Mouse (Mus musculus): ENCODE measurements around the gene Olfr1057. TPM values are rescaled to one million over a fixed set of nuclear protein-coding genes. Genes with fewer than 3 reads are reported as not detected.
"Not testable (repeated sequence)": the region's sequence is repeated elsewhere in the genome, so short reads cannot be mapped to it uniquely, and the experiment has no call there.

Gene Olfr1057
- total and polyA plus RNA-seq, 2 experiments from 2014 or later = not detected

- no peak for TF ChIP-seq CTCF (IDR thresholded peaks at IDR 0.05)
- Histone ChIP-seq H3K27ac (ENCODE audit: low read depth, low read length) (no peak within 1 kb of the TSS), H3K9me3 (ENCODE audit: low read length) (no peaks in the 10 kb centered on the region), H3K4me1 (ENCODE audit: insufficient read depth, low read length) (no peaks in the 10 kb centered on the region), H3K9ac (replicated peaks; ENCODE audit: low read length, poor library complexity, severe bottlenecking) (no peak within 1 kb of the TSS), H3K36me3 (ENCODE audit: insufficient read depth, low read length) (no peaks in the 10 kb centered on the region), H3K27me3 (ENCODE audit: insufficient read depth, low read length) (no peaks in the 10 kb centered on the region), H3K4me2 (ENCODE audit: low read depth, low read length, poor library complexity, severe bottlenecking) (no peak within 1 kb of the TSS), H3K4me3 (ENCODE audit: low read depth, low read length) (no peak within 1 kb of the TSS)
- DNase-seq (ENCODE audit: low spot score) = no peak
- no peak for ATAC-seq (ENCODE audit: low FRiP score)
Observed at GRCm38 (mm10) chr2:86362369-86362768, 15.8 kb downstream of the Olfr1057 start, which contains the start of gene Olfr1056. Olfr1056 (minus strand) TSS chr2:86362469.

- H3K9ac ChIP-seq (replicated peaks; ENCODE audit: low read length, poor library complexity, severe bottlenecking); H3K4me3 ChIP-seq (ENCODE audit: low read depth, low read length); H3K4me1 ChIP-seq (ENCODE audit: insufficient read depth, low read length); H3K27me3 ChIP-seq (ENCODE audit: insufficient read depth, low read length); H3K27ac ChIP-seq (ENCODE audit: low read depth, low read length); ATAC-seq (ENCODE audit: low FRiP score); H3K4me2 ChIP-seq (ENCODE audit: low read depth, low read length, poor library complexity, severe bottlenecking); H3K36me3 ChIP-seq (ENCODE audit: insufficient read depth, low read length); H3K9me3 ChIP-seq (ENCODE audit: low read length): not testable (repeated sequence)
- DNase-seq (ENCODE audit: low spot score) = peak; percentile 3
- 92% methylated on average over 1 of the region's 1 CpGs for WGBS
Observed at GRCm38 (mm10) chr2:86351751-86352150, 26.4 kb downstream of the Olfr1057 start.

- no peaks in the 10 kb centered on the region for H3K9me3 ChIP-seq (ENCODE audit: low read length)
Observed at GRCm38 (mm10) chr2:86350184-86350583, 28.0 kb downstream of the Olfr1057 start, which contains the start of gene Olfr1055. Olfr1055 (minus strand) TSS chr2:86350284.

GRCm38 (mm10) chr2:86335333-86335732 is 42.9 kb downstream of the Olfr1057 start, which contains the start of gene Olfr1054:
Olfr1054 (minus strand) TSS chr2:86335433.
- no peak within 1 kb of the TSS for H3K4me3 ChIP-seq (ENCODE audit: low read depth, low read length)
- H3K27ac ChIP-seq (ENCODE audit: low read depth, low read length) = no peak within 1 kb of the TSS
- H3K9me3 ChIP-seq (ENCODE audit: low read length) = no peaks in the 10 kb centered on the region
- 87% methylated on average over 3 of the region's 3 CpGs for WGBS
- H3K4me1 ChIP-seq (ENCODE audit: insufficient read depth, low read length) = no peaks in the 10 kb centered on the region
- no peaks in the 10 kb centered on the region for H3K27me3 ChIP-seq (ENCODE audit: insufficient read depth, low read length)
- no peak within 1 kb of the TSS for H3K9ac ChIP-seq (replicated peaks; ENCODE audit: low read length, poor library complexity, severe bottlenecking)
- TF ChIP-seq CTCF (IDR thresholded peaks at IDR 0.05) = no peak
- DNase-seq (ENCODE audit: low spot score) = no peak
- H3K36me3 ChIP-seq (ENCODE audit: insufficient read depth, low read length) = no peaks in the 10 kb centered on the region
- ATAC-seq (ENCODE audit: low FRiP score) = no peak
- no peak within 1 kb of the TSS for H3K4me2 ChIP-seq (ENCODE audit: low read depth, low read length, poor library complexity, severe bottlenecking)

More at GRCm38 (mm10) chr2:86350184-86350583, 28.0 kb downstream of the Olfr1057 start, which contains the start of gene Olfr1055:
- H3K27ac ChIP-seq (ENCODE audit: low read depth, low read length) = no peak within 1 kb of the TSS
- DNase-seq (ENCODE audit: low spot score) (no peak), ATAC-seq (ENCODE audit: low FRiP score) (no peak)
- H3K4me1 ChIP-seq (ENCODE audit: insufficient read depth, low read length) = no peaks in the 10 kb centered on the region
- H3K36me3 ChIP-seq (ENCODE audit: insufficient read depth, low read length) = no peaks in the 10 kb centered on the region
- TF ChIP-seq CTCF (IDR thresholded peaks at IDR 0.05) = no peak
- H3K27me3 ChIP-seq (ENCODE audit: insufficient read depth, low read length) = no peaks in the 10 kb centered on the region
- WGBS = 95% methylated on average over 5 of the region's 5 CpGs
- H3K9ac ChIP-seq (replicated peaks; ENCODE audit: low read length, poor library complexity, severe bottlenecking) = no peak within 1 kb of the TSS
- no peak within 1 kb of the TSS for H3K4me2 ChIP-seq (ENCODE audit: low read depth, low read length, poor library complexity, severe bottlenecking)
- H3K4me3 ChIP-seq (ENCODE audit: low read depth, low read length) = no peak within 1 kb of the TSS

Other genes with a start within 250 kb of the Olfr1057 start
- gene Olfr1039, start 242.5 kb downstream of the Olfr1057 start, total RNA-seq (2014; rRNA removed) = not detected in 2 replicates
- gene Olfr1039, start 242.5 kb downstream of the Olfr1057 start, polyA plus RNA-seq (2015; fragmentation: Nextera tagmentation; extraction: Ambion mirVana) = not detected in 2 replicates
- not detected in 2 replicates for gene Olfr1040, start 231.7 kb downstream of the Olfr1057 start, total RNA-seq (2014; rRNA removed)
- not detected in 2 replicates for gene Olfr1040, start 231.7 kb downstream of the Olfr1057 start, polyA plus RNA-seq (2015; fragmentation: Nextera tagmentation; extraction: Ambion mirVana)
- gene Olfr1042, start 216.6 kb downstream of the Olfr1057 start, total RNA-seq (2014; rRNA removed) = not detected in 2 replicates
- gene Olfr1042, start 216.6 kb downstream of the Olfr1057 start, polyA plus RNA-seq (2015; fragmentation: Nextera tagmentation; extraction: Ambion mirVana) = not detected in 2 replicates
- not detected in 2 replicates for gene Olfr1043, start 210.9 kb downstream of the Olfr1057 start, total RNA-seq (2014; rRNA removed)
- not detected in 2 replicates for gene Olfr1043, start 210.9 kb downstream of the Olfr1057 start, polyA plus RNA-seq (2015; fragmentation: Nextera tagmentation; extraction: Ambion mirVana)
- not detected in 2 replicates for gene Olfr1044, start 200.6 kb downstream of the Olfr1057 start, total RNA-seq (2014; rRNA removed)
- gene Olfr1044, start 200.6 kb downstream of the Olfr1057 start, polyA plus RNA-seq (2015; fragmentation: Nextera tagmentation; extraction: Ambion mirVana) = not detected in 2 replicates
- not detected in 2 replicates for gene Olfr52, start 192.7 kb downstream of the Olfr1057 start, total RNA-seq (2014; rRNA removed)
- gene Olfr52, start 192.7 kb downstream of the Olfr1057 start, polyA plus RNA-seq (2015; fragmentation: Nextera tagmentation; extraction: Ambion mirVana) = not detected in 2 replicates
- not detected in 2 replicates for gene Olfr1045, start 175.4 kb downstream of the Olfr1057 start, total RNA-seq (2014; rRNA removed)
- not detected in 2 replicates for gene Olfr1045, start 175.4 kb downstream of the Olfr1057 start, polyA plus RNA-seq (2015; fragmentation: Nextera tagmentation; extraction: Ambion mirVana)
- not detected in 2 replicates for gene Olfr1046, start 159.1 kb downstream of the Olfr1057 start, total RNA-seq (2014; rRNA removed)
- gene Olfr1046, start 159.1 kb downstream of the Olfr1057 start, polyA plus RNA-seq (2015; fragmentation: Nextera tagmentation; extraction: Ambion mirVana) = not detected in 2 replicates
- gene Olfr1047, start 147.0 kb downstream of the Olfr1057 start, total RNA-seq (2014; rRNA removed) = not detected in 2 replicates
- not detected in 2 replicates for gene Olfr1047, start 147.0 kb downstream of the Olfr1057 start, polyA plus RNA-seq (2015; fragmentation: Nextera tagmentation; extraction: Ambion mirVana)
- gene Olfr1048, start 138.1 kb downstream of the Olfr1057 start, total RNA-seq (2014; rRNA removed) = not detected in 2 replicates
- not detected in 2 replicates for gene Olfr1048, start 138.1 kb downstream of the Olfr1057 start, polyA plus RNA-seq (2015; fragmentation: Nextera tagmentation; extraction: Ambion mirVana)
- gene Olfr1049, start 120.1 kb downstream of the Olfr1057 start, total RNA-seq (2014; rRNA removed) = not detected in 2 replicates
- not detected in 2 replicates for gene Olfr1049, start 120.1 kb downstream of the Olfr1057 start, polyA plus RNA-seq (2015; fragmentation: Nextera tagmentation; extraction: Ambion mirVana)
- not detected in 2 replicates for gene Olfr1051, start 99.3 kb downstream of the Olfr1057 start, total RNA-seq (2014; rRNA removed)
- gene Olfr1051, start 99.3 kb downstream of the Olfr1057 start, polyA plus RNA-seq (2015; fragmentation: Nextera tagmentation; extraction: Ambion mirVana) = not detected in 2 replicates
- gene Olfr1052, start 85.9 kb downstream of the Olfr1057 start, total RNA-seq (2014; rRNA removed) = not detected in 2 replicates
- gene Olfr1052, start 85.9 kb downstream of the Olfr1057 start, polyA plus RNA-seq (2015; fragmentation: Nextera tagmentation; extraction: Ambion mirVana) = not detected in 2 replicates
- gene Olfr1053, start 63.1 kb downstream of the Olfr1057 start, total RNA-seq (2014; rRNA removed) = not detected in 2 replicates
- gene Olfr1053, start 63.1 kb downstream of the Olfr1057 start, polyA plus RNA-seq (2015; fragmentation: Nextera tagmentation; extraction: Ambion mirVana) = not detected in 2 replicates
- not detected in 2 replicates for gene Olfr1054, start 43.0 kb downstream of the Olfr1057 start, total RNA-seq (2014; rRNA removed)
- not detected in 2 replicates for gene Olfr1054, start 43.0 kb downstream of the Olfr1057 start, polyA plus RNA-seq (2015; fragmentation: Nextera tagmentation; extraction: Ambion mirVana)
- not detected in 2 replicates for gene Olfr1055, start 28.1 kb downstream of the Olfr1057 start, total RNA-seq (2014; rRNA removed)
- not detected in 2 replicates for gene Olfr1055, start 28.1 kb downstream of the Olfr1057 start, polyA plus RNA-seq (2015; fragmentation: Nextera tagmentation; extraction: Ambion mirVana)
- gene Olfr1056, start 15.9 kb downstream of the Olfr1057 start, total RNA-seq (2014; rRNA removed) = not detected in 2 replicates
- gene Olfr1056, start 15.9 kb downstream of the Olfr1057 start, polyA plus RNA-seq (2015; fragmentation: Nextera tagmentation; extraction: Ambion mirVana) = not detected in 2 replicates
- gene Olfr1058, start 10.2 kb upstream of the Olfr1057 start, total RNA-seq (2014; rRNA removed) = not detected in 2 replicates
- not detected in 2 replicates for gene Olfr1058, start 10.2 kb upstream of the Olfr1057 start, polyA plus RNA-seq (2015; fragmentation: Nextera tagmentation; extraction: Ambion mirVana)
- not detected in 2 replicates for gene Olfr1061, start 35.7 kb upstream of the Olfr1057 start, total RNA-seq (2014; rRNA removed)
- gene Olfr1061, start 35.7 kb upstream of the Olfr1057 start, polyA plus RNA-seq (2015; fragmentation: Nextera tagmentation; extraction: Ambion mirVana) = not detected in 2 replicates
- not detected in 2 replicates for gene Olfr1062, start 48.4 kb upstream of the Olfr1057 start, total RNA-seq (2014; rRNA removed)
- gene Olfr1062, start 48.4 kb upstream of the Olfr1057 start, polyA plus RNA-seq (2015; fragmentation: Nextera tagmentation; extraction: Ambion mirVana) = not detected in 2 replicates
- gene Olfr1065, start 72.2 kb upstream of the Olfr1057 start, total RNA-seq (2014; rRNA removed) = not detected in 2 replicates
- gene Olfr1065, start 72.2 kb upstream of the Olfr1057 start, polyA plus RNA-seq (2015; fragmentation: Nextera tagmentation; extraction: Ambion mirVana) = not detected in 2 replicates
- not detected in 2 replicates for gene Olfr1066, start 77.9 kb upstream of the Olfr1057 start, total RNA-seq (2014; rRNA removed)
- not detected in 2 replicates for gene Olfr1066, start 77.9 kb upstream of the Olfr1057 start, polyA plus RNA-seq (2015; fragmentation: Nextera tagmentation; extraction: Ambion mirVana)
- gene Olfr228, start 109.0 kb upstream of the Olfr1057 start, total RNA-seq (2014; rRNA removed) = not detected in 2 replicates
- gene Olfr228, start 109.0 kb upstream of the Olfr1057 start, polyA plus RNA-seq (2015; fragmentation: Nextera tagmentation; extraction: Ambion mirVana) = not detected in 2 replicates
- gene Olfr1076, start 130.1 kb upstream of the Olfr1057 start, total RNA-seq (2014; rRNA removed) = not detected in 2 replicates
- gene Olfr1076, start 130.1 kb upstream of the Olfr1057 start, polyA plus RNA-seq (2015; fragmentation: Nextera tagmentation; extraction: Ambion mirVana) = not detected in 2 replicates
- gene Olfr1079, start 164.1 kb upstream of the Olfr1057 start, total RNA-seq (2014; rRNA removed) = not detected in 2 replicates
- gene Olfr1079, start 164.1 kb upstream of the Olfr1057 start, polyA plus RNA-seq (2015; fragmentation: Nextera tagmentation; extraction: Ambion mirVana) = not detected in 2 replicates
- not detected in 2 replicates for gene Olfr1080, start 179.8 kb upstream of the Olfr1057 start, total RNA-seq (2014; rRNA removed)
- gene Olfr1080, start 179.8 kb upstream of the Olfr1057 start, polyA plus RNA-seq (2015; fragmentation: Nextera tagmentation; extraction: Ambion mirVana) = not detected in 2 replicates
- gene Olfr1082, start 220.6 kb upstream of the Olfr1057 start, total RNA-seq (2014; rRNA removed) = not detected in 2 replicates
- not detected in 2 replicates for gene Olfr1082, start 220.6 kb upstream of the Olfr1057 start, polyA plus RNA-seq (2015; fragmentation: Nextera tagmentation; extraction: Ambion mirVana)